Mouse (Mus musculus) forebrain, embryonic 12.5 days (tissue): ENCODE results near the gene Gm49510. TPM values are rescaled to one million over a fixed set of nuclear protein-coding genes. Genes with fewer than 3 reads are reported as not detected.
A peak's percentile ranks its signal among the peaks of the same experiment; 100 is the strongest.

Experiments used
- ATAC-seq: fragments of 200-750 bp; cut with Nextera tagmentation; 2 replicates; pipeline ENCODE4 v1.8.0; 2017; ENCODE audit warnings: moderate TSS enrichment; ENCODE audit not compliant: low FRiP score
- H3K27ac ChIP-seq: fragments of 300-500 bp; sonication (generic); 2 replicates; pipeline ENCODE4 v1.5.1; 2016; ENCODE audit warnings: mild to moderate bottlenecking
- H3K27me3 ChIP-seq: fragments of 300-500 bp; sonication (generic); 2 replicates; pipeline ENCODE4 v1.6.1; 2016; ENCODE audit warnings: mild to moderate bottlenecking
- H3K36me3 ChIP-seq: fragments of 300-500 bp; sonication (generic); replicated peaks from 2 replicates; pipeline ENCODE4 v1.6.1; 2016; ENCODE audit warnings: mild to moderate bottlenecking
- H3K4me1 ChIP-seq: fragments of 300-500 bp; sonication (generic); 2 replicates; pipeline ENCODE4 v1.6.1; 2016
- H3K4me2 ChIP-seq: fragments of 300-500 bp; sonication (generic); 2 replicates; pipeline ENCODE4 v1.6.1; 2016; ENCODE audit warnings: mild to moderate bottlenecking, moderate library complexity
- H3K4me3 ChIP-seq: fragments of 300-500 bp; sonication (generic); replicated peaks from 2 replicates; pipeline ENCODE4 v1.5.1; 2016; ENCODE audit warnings: mild to moderate bottlenecking
- H3K9ac ChIP-seq: fragments of 300-500 bp; sonication (generic); 2 replicates; pipeline ENCODE4 v1.6.1; 2016; ENCODE audit warnings: mild to moderate bottlenecking
- H3K9me3 ChIP-seq: fragments of 300-500 bp; sonication (generic); 2 replicates; pipeline ENCODE4 v1.6.1; 2016
- WGBS: fragments of 180-500 bp; shearing (Covaris S2); methylation state at CpG from one replicate; pipeline ENCODE4 v1.1.7; 2016; 5-methylcytosine and 5-hydroxymethylcytosine counted together
- polyA plus RNA-seq: library from polyadenylated mRNA; unstranded; fragments of >200 nt; fragmentation: Nextera tagmentation; extraction: Ambion mirVana; gene quantifications from 2 replicates; pipeline ENCODE4 v1.2.1, GENCODE M21; 2016

The Gm49510 gene
- polyA plus RNA-seq, 1 experiment from 2014 or later, result not detected

DNA sequence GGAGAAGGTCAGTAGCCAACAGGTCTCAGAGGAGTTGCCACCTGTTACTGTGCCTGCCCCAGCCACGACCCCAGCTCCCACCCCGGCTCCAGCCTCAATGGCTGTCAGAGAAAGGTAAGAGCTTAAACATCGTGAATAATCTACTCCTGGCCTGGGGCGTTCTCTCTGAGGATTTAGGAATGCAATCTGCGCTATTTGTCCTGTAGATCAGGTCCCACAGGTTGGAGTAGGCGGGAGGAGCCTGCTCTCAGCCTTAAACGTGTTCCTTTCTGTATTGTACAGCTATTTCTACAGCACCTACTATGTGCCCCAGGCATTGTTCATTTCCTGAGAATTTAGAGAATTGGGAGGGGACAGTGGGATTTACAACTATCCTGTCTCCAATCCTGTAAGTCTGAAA is 8.9 kb downstream of the Gm49510 start:
- H3K36me3 ChIP-seq, result 0 out of 2 replicates have a peak, but pooled peaks cover 5% of the 10 kb centered on the region

DNA sequence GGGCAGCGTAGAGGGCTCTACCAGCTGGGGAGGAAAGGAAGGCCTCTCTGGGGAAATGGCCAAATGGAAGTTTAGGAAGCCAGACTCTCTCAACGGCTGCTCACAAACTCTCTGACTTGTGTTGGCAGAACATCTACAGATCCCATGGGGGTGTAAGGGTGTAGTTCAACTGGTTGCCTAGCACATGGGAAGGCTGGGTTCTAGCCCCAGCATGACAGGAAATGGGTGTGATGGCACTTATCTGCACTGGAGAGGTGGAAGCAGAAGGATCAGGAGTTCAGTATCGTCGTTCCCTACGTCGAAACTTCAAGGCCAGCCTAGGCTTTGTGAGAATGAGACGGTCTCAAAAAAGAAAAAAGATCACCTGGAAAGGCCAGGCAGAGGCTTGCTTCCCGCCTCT is 9.5 kb downstream of the Gm49510 start:
- Histone ChIP-seq H3K4me3 (no peak overlapping the region), H3K9me3 (no peaks in the 10 kb centered on the region), H3K4me1 (peaks cover 5% of the 10 kb centered on the region; the same call in 1 of the 2 replicates), H3K9ac (no peak overlapping the region), H3K27me3 (no peaks in the 10 kb centered on the region), H3K4me2 (no peak overlapping the region), H3K36me3 (0 out of 2 replicates have a peak, but pooled peaks cover 5% of the 10 kb centered on the region), H3K27ac (no peak overlapping the region)
- WGBS, result 91% methylated on average over 8 of the region's 8 CpGs
- no peak for ATAC-seq

More for the DNA sequence above, 8.9 kb downstream of the Gm49510 start:
- Histone ChIP-seq H3K27ac (no peak overlapping the region), H3K27me3 (no peaks in the 10 kb centered on the region), H3K9me3 (no peaks in the 10 kb centered on the region), H3K4me3 (no peak overlapping the region), H3K4me1 (peaks cover 5% of the 10 kb centered on the region; the same call in 1 of the 2 replicates), H3K9ac (no peak overlapping the region), H3K4me2 (no peak overlapping the region)
- no peak for ATAC-seq
- 80% methylated on average over 7 of the region's 7 CpGs for WGBS

DNA sequence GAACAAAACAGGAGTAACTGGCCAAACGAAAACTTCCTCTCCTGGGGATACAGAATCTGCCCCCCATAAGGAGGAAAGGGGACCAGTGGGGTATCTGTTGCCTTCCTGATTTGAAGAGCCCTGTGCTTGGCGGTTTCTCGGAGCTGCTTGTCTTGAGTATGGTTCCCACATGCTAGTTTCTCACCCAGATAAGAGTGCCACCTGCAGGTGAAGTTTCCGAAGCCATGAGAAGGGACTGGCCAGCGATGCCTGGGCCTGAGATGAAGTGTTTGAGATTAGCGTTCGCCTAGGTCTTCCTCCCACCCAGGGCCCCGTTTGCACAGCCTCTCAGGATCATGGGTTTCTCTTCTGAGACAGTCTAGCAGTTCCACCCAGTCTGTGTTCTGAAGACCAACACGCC is 12.6 kb downstream of the Gm49510 start:
- H3K36me3 ChIP-seq, result no peaks in the 10 kb centered on the region
- no peak overlapping the region for H3K27ac ChIP-seq
- no peak for ATAC-seq
- no peaks in the 10 kb centered on the region for H3K27me3 ChIP-seq
- peaks cover 31% of the 10 kb centered on the region for H3K4me1 ChIP-seq
- no peaks in the 10 kb centered on the region for H3K9me3 ChIP-seq
- H3K4me3 ChIP-seq, result no peak overlapping the region
- WGBS, result 32% methylated on average over 9 of the region's 9 CpGs
- H3K9ac ChIP-seq, result no peak overlapping the region
- no peak overlapping the region for H3K4me2 ChIP-seq

DNA sequence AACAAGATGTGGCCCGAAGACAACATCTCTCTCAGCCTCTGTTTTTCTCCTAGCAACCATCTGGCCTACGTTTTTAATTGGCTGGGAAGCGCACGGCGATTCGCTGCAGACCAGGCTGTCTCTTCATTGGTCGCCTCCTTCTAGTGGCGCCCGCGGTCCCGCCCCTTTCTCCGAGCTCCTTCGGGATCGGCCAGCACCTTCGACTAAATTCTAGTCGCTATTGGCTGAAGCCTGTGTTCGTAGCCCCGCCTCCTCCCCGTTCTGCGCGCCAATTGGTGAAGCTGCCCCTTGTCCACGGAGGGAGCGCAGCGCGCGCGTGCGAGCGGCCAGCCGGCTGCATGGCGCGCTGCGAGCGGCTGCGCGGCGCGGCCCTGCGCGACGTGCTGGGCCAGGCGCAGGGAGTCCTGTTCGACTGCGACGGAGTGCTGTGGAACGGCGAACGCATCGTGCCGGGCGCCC is 14.2 kb downstream of the Gm49510 start, which contains the start of gene Pdxp:
Pdxp (plus strand) TSS at position 288 of the 459 bp plus-strand sequence.
- H3K9me3 ChIP-seq, result no peaks in the 10 kb centered on the region

DNA sequence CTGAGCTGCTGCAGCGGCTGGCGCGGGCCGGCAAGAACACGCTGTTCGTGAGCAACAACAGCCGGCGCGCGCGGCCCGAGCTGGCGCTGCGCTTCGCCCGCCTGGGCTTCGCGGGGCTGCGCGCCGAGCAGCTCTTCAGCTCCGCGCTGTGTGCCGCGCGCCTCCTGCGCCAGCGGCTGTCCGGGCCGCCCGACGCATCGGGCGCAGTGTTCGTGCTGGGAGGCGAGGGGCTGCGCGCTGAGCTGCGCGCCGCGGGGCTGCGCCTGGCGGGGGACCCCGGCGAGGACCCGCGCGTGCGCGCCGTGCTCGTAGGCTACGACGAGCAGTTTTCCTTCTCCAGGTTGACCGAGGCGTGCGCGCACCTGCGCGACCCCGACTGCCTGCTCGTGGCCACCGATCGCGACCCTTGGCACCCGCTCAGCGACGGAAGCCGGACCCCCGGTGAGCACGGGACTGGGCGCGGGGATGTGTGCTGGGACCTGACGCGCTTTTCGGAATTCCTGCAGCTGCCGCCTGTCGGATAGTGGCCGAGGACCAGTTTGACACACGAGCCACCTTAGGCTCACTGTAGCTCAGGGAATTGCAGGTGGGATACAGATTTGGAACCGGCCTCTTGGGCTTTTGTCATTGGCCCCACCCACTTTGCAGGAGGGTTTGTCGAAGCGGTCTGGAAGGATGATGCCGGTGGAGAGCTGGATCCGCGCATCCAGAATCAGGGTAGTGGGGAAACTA is 14.8 kb downstream of the Gm49510 start:
- no peaks in the 10 kb centered on the region for H3K27me3 ChIP-seq
- peak overlapping the region; percentile 95 for H3K4me2 ChIP-seq
- ATAC-seq, result peak; percentile 71
- H3K9me3 ChIP-seq, result no peaks in the 10 kb centered on the region
- under 1% methylated on average over 71 of the region's 87 CpGs for WGBS
- H3K27ac ChIP-seq, result peak overlapping the region; percentile 95
- peaks cover 17% of the 10 kb centered on the region for H3K36me3 ChIP-seq
- H3K9ac ChIP-seq, result peak overlapping the region; percentile 83
- H3K4me1 ChIP-seq, result peaks cover 33% of the 10 kb centered on the region
- H3K4me3 ChIP-seq, result peak overlapping the region; percentile 76

More for the DNA sequence above, 14.2 kb downstream of the Gm49510 start, which contains the start of gene Pdxp:
- peak within 1 kb of the TSS; percentile 76 for H3K4me3 ChIP-seq
- H3K27ac ChIP-seq, result peak within 1 kb of the TSS; percentile 95
- WGBS, result under 1% methylated on average over 51 of the region's 51 CpGs
- peaks cover 33% of the 10 kb centered on the region for H3K4me1 ChIP-seq
- peaks cover 12% of the 10 kb centered on the region for H3K36me3 ChIP-seq
- H3K4me2 ChIP-seq, result peak within 1 kb of the TSS; percentile 95
- H3K27me3 ChIP-seq, result no peaks in the 10 kb centered on the region
- ATAC-seq, result peak; percentile 93
- peak within 1 kb of the TSS; percentile 83 for H3K9ac ChIP-seq

DNA sequence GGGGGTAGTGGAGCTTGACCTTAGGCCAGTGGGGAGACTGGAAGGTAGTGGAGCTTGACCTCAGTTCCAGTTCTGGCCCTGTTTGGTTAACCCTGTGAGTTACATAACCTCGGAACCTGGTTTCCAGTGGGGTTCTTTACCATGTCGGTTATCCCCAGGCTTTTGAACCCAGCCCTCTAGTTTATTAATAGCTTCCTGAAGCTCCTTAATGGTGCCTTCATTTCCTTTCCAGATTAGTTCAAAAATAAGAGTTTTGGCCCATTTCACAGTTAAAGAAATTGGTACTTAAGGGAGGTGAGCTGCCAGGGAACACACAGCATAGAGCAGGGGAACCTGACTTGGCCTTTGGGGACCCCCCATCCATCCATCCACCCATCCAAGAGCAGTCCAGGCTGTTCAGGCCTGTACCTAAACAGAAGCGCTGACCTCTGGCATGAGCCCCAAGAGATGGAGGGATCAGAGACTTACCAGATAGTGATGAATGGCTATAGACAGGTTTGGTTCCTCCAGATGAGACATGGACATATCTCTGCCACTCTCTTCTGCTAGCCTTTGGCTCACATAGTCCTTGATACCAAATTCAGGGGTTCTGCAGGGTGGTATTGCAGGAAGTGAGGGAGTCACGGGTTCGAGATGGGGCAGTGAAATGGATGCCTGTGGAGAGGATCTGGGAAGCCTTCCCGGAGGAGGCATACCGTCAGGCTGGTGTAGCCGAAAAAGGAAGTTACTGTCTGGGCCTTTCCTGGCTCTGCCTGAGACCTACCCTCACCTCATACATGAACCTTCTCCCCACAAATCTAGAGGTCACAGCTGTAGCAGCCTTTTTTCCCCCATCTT is 15.6 kb downstream of the Gm49510 start:
- peak overlapping the region; percentile 83 for H3K9ac ChIP-seq
- 52% methylated on average over 8 of the region's 8 CpGs for WGBS
- H3K9me3 ChIP-seq, result no peaks in the 10 kb centered on the region
- H3K4me2 ChIP-seq, result peak overlapping the region; percentile 95
- H3K36me3 ChIP-seq, result peaks cover 23% of the 10 kb centered on the region
- no peaks in the 10 kb centered on the region for H3K27me3 ChIP-seq
- 0 out of 2 replicates have a peak overlapping the region, but pooled peaks have one; percentile 95 for H3K27ac ChIP-seq
- no peak for ATAC-seq
- H3K4me1 ChIP-seq, result peaks cover 33% of the 10 kb centered on the region
- peak overlapping the region; percentile 76 for H3K4me3 ChIP-seq

DNA sequence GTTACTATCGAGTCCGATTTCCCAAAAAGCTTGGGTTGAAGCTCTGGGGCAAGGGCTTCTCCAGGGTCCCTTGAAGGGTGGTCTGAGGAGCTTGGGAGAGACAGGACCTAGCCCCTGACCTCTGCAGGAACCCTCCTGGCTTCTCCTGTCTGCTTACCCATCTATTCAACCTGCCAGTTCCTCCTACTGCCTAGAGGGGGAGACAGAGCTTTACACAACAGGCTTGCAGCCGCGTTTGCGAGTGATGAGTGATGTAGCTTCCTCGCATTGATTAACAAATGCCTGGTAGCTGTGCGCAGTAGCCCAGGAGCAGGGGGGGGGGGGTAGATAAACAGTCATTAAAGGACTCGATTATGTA is 16.2 kb downstream of the Gm49510 start:
- 8% methylated on average over 8 of the region's 8 CpGs for WGBS
- Histone ChIP-seq H3K9ac (peak overlapping the region; percentile 83), H3K4me2 (peak overlapping the region; percentile 95), H3K4me3 (peak overlapping the region; percentile 76), H3K9me3 (no peaks in the 10 kb centered on the region), H3K4me1 (peaks cover 33% of the 10 kb centered on the region), H3K27me3 (no peaks in the 10 kb centered on the region), H3K36me3 (peaks cover 23% of the 10 kb centered on the region), H3K27ac (peak overlapping the region; percentile 69)
- peak; percentile 20; the same call in 1 of the 2 replicates for ATAC-seq

DNA sequence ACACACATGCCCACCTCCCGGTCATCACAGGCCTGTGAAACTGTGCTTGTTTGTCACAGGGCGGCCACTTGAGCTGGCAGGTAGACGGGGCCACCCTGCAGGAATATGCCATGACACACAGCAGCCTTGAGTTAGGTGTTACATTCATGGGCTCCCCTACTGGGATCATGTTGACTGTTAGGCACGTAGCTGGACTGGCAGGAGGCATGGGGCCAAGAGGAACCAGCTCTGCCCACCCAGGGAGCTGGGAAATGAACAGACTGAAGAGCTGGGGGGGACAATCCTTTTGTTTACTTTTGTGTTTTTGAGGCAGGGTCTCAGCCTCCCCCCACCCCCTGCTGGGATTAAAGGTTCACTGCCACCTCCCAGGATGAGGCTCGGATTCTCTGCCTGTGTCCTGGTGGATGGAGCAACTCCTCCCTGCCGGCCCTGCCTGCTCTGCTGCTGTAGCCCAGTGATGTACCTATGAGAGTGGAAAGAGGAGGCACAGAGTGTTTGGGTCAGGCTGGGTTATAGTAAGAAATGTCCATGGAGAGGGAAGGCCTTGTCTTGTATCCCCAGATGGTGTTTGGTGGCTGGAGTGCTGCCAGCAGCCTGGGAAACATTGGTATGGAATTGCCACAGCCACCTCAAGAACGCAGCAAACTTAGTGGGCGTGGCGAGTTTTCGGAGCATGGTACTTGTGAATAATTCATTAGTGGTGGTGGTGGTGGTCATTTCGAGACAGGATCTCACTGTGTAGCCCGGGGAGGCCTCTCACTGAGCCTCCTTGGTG is 16.8 kb downstream of the Gm49510 start:
- H3K27ac ChIP-seq, result peak overlapping the region; percentile 69

DNA sequence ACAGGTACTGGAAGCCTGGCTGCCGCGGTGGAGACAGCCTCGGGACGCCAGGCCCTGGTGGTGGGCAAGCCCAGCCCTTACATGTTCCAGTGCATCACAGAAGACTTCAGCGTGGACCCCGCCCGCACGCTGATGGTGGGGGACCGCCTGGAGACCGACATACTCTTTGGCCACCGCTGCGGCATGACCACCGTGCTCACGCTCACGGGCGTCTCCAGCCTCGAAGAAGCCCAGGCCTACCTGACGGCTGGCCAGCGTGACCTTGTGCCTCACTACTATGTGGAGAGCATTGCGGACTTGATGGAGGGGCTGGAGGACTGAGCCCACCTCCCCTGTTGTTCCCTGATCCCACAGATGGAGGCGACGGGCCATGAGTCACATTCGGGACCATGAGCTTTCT is 18.7 kb downstream of the Gm49510 start:
- ATAC-seq, result no peak
- Histone ChIP-seq H3K27ac (no peak overlapping the region), H3K27me3 (no peaks in the 10 kb centered on the region), H3K9ac (no peak overlapping the region), H3K4me1 (peaks cover 32% of the 10 kb centered on the region), H3K9me3 (no peaks in the 10 kb centered on the region), H3K36me3 (peaks cover 23% of the 10 kb centered on the region), H3K4me3 (no peak overlapping the region), H3K4me2 (no peak overlapping the region)
- 96% methylated on average over 23 of the region's 23 CpGs for WGBS

More for the DNA sequence above, 16.8 kb downstream of the Gm49510 start:
- peak overlapping the region; percentile 95 for H3K4me2 ChIP-seq
- no peaks in the 10 kb centered on the region for H3K9me3 ChIP-seq
- peaks cover 33% of the 10 kb centered on the region for H3K4me1 ChIP-seq
- H3K36me3 ChIP-seq, result peaks cover 23% of the 10 kb centered on the region
- no peak for ATAC-seq
- WGBS, result 50% methylated on average over 12 of the region's 12 CpGs
- peak overlapping the region; percentile 83 for H3K9ac ChIP-seq
- H3K27me3 ChIP-seq, result no peaks in the 10 kb centered on the region
- peak overlapping the region; percentile 76 for H3K4me3 ChIP-seq

DNA sequence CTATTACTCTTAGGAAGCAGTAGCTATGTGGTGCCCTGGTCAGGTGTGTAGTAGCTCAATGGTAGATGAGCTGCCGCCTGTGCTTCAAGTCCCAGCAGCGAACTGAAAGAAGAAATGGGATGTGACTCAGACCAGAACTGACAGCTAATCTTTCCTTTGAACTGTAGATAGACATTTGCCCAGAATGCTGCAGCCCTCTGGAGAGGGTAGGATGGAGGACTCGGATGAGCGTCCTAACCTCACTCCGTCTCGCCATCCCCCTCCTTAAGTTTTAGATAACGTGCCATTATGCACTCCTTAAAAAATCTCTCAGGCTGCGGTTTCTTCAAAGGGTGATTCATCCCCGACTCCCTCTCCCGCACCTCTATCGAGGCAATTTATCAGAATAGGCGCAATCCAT is 20.4 kb downstream of the Gm49510 start:
- peaks cover 24% of the 10 kb centered on the region for H3K4me1 ChIP-seq
- H3K27ac ChIP-seq, result no peak overlapping the region
- ATAC-seq, result no peak
- no peaks in the 10 kb centered on the region for H3K9me3 ChIP-seq
- H3K4me3 ChIP-seq, result no peak overlapping the region
- H3K36me3 ChIP-seq, result peaks cover 23% of the 10 kb centered on the region
- 84% methylated on average over 12 of the region's 12 CpGs for WGBS
- no peak overlapping the region for H3K9ac ChIP-seq
- H3K27me3 ChIP-seq, result no peaks in the 10 kb centered on the region
- H3K4me2 ChIP-seq, result no peak overlapping the region

DNA sequence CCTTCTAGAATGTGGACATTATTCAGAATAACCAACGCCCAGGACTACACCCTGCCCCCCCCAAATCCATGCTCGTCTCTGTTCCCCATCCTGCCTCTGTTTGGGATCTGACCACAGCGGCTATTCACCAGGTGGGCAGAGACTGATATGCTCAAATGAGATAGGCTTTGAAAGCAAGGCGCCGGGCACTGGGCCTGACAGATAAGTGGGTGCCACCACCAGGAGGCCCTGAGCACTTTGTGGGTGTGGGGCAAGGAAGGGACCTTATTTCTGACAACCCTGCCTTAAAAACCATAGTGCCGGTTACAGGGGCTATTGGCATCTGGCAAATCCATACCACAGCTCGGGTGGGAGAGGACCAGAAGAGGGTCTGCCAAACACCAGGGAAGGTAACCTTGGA is 23.2 kb downstream of the Gm49510 start:
- H3K9ac ChIP-seq, result no peak overlapping the region
- H3K9me3 ChIP-seq, result no peaks in the 10 kb centered on the region
- peaks cover 18% of the 10 kb centered on the region for H3K36me3 ChIP-seq
- no peak overlapping the region for H3K4me2 ChIP-seq
- H3K27me3 ChIP-seq, result peaks cover 17% of the 10 kb centered on the region
- WGBS, result 92% methylated on average over 7 of the region's 7 CpGs
- ATAC-seq, result no peak
- no peak overlapping the region for H3K4me3 ChIP-seq
- H3K27ac ChIP-seq, result no peak overlapping the region
- H3K4me1 ChIP-seq, result peaks cover 23% of the 10 kb centered on the region

DNA sequence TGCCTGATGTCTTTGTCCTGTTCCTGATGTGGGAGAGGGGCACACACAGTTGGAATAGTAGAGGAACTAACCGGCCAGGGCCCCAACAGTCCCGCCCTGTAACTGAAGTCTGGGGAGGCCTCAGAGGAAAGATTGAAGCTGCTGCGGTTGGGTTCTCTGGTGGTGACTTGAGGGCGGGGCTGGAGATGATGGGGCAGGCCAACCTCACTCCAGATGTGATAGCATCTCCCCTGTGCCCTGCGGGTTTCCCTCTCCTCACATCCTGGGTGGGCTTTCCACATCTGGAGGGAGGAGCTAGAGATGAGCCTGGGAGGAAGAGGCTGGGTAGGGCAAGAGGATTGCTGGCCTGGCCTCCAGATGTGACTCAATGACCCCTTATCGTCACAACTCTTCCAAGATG is 24.1 kb downstream of the Gm49510 start:
- Histone ChIP-seq H3K4me2 (no peak overlapping the region), H3K36me3 (peaks cover 12% of the 10 kb centered on the region), H3K9ac (no peak overlapping the region), H3K9me3 (no peaks in the 10 kb centered on the region), H3K4me3 (no peak overlapping the region), H3K4me1 (peaks cover 31% of the 10 kb centered on the region), H3K27ac (no peak overlapping the region), H3K27me3 (peaks cover 17% of the 10 kb centered on the region)
- WGBS, result 72% methylated on average over 6 of the region's 6 CpGs
- ATAC-seq, result no peak
